Mouse (Mus musculus) cerebral cortex, adult 2 months (tissue): Measurements from ENCODE around the gene Bmi1.

Source experiments
- WGBS: fragments of 180-500 bp; shearing (Covaris S2); methylation state at CpG from one replicate; pipeline ENCODE4 v1.1.7; 2018; 5-methylcytosine and 5-hydroxymethylcytosine counted together

Gene Bmi1

GRCm38 (mm10) chr2:18676936-18677491, at the start of gene Bmi1:
Bmi1 (plus strand) TSS chr2:18677018.
- WGBS, result under 1% methylated on average over 71 of the region's 77 CpGs

GRCm38 (mm10) chr2:18630547-18630946, 46.3 kb upstream of the Bmi1 start:
- WGBS, result 77% methylated on average over 5 of the region's 5 CpGs

GRCm38 (mm10) chr2:18635052-18635451, 41.8 kb upstream of the Bmi1 start:
- WGBS, result 37% methylated on average over 8 of the region's 8 CpGs

GRCm38 (mm10) chr2:18648563-18648962, 28.3 kb upstream of the Bmi1 start:
- 91% methylated on average over 3 of the region's 4 CpGs for WGBS

GRCm38 (mm10) chr2:18654821-18655220, 22.0 kb upstream of the Bmi1 start:
- WGBS, result 75% methylated on average over 5 of the region's 5 CpGs

- 95% methylated on average over 3 of the region's 3 CpGs for WGBS
Observed at GRCm38 (mm10) chr2:18664003-18664402, 12.8 kb upstream of the Bmi1 start.

- WGBS, result 68% methylated on average over 6 of the region's 6 CpGs
Observed at GRCm38 (mm10) chr2:18671041-18671440, 5.8 kb upstream of the Bmi1 start.

- WGBS, result under 1% methylated on average over 91 of the region's 91 CpGs
Observed at GRCm38 (mm10) chr2:18672133-18672765, 4.6 kb upstream of the Bmi1 start, which contains the start of gene Commd3. Commd3 (plus strand) TSS chr2:18672384.

- under 1% methylated on average over 11 of the region's 11 CpGs for WGBS
Observed at GRCm38 (mm10) chr2:18672766-18673164, 4.1 kb upstream of the Bmi1 start.

GRCm38 (mm10) chr2:18673766-18674165, 3.1 kb upstream of the Bmi1 start:
- WGBS, result 77% methylated on average over 4 of the region's 4 CpGs

- WGBS, result 82% methylated on average over 4 of the region's 4 CpGs
Observed at GRCm38 (mm10) chr2:18674193-18674902, 2.5 kb upstream of the Bmi1 start.

GRCm38 (mm10) chr2:18675681-18676456, 949 bp upstream of the Bmi1 start:
- WGBS, result 17% methylated on average over 42 of the region's 42 CpGs

GRCm38 (mm10) chr2:18676457-18676935, 322 bp upstream of the Bmi1 start:
- WGBS, result 0% methylated on average over 41 of the region's 64 CpGs

- WGBS, result 8% methylated on average over 54 of the region's 55 CpGs
Observed at GRCm38 (mm10) chr2:18677631-18678471, 1.0 kb downstream of the Bmi1 start.

GRCm38 (mm10) chr2:18679701-18680100, 2.9 kb downstream of the Bmi1 start:
- 94% methylated on average over 2 of the region's 2 CpGs for WGBS

GRCm38 (mm10) chr2:18680501-18680900, 3.7 kb downstream of the Bmi1 start:
- WGBS, result 8% methylated on average over 4 of the region's 4 CpGs

GRCm38 (mm10) chr2:18680961-18681360, 4.1 kb downstream of the Bmi1 start:
- WGBS, result 14% methylated on average over 28 of the region's 29 CpGs

GRCm38 (mm10) chr2:18684062-18684461, 7.2 kb downstream of the Bmi1 start:
- 86% methylated on average over 5 of the region's 5 CpGs for WGBS

- WGBS, result 91% methylated on average over 6 of the region's 6 CpGs
Observed at GRCm38 (mm10) chr2:18686386-18686785, 9.6 kb downstream of the Bmi1 start.

- WGBS, result 93% methylated on average over 8 of the region's 8 CpGs
Observed at GRCm38 (mm10) chr2:18686826-18687519, 10.2 kb downstream of the Bmi1 start.
